Mouse (Mus musculus) yolk sac, embryonic 10.5 days (tissue): ENCODE measurements around the gene Srrd.

Experiments
- DNase-seq: peaks from one replicate; pipeline ENCODE4 v3.0.0-alpha.2; 2017; ENCODE audit warnings: low spot score

Srrd gene

DNA sequence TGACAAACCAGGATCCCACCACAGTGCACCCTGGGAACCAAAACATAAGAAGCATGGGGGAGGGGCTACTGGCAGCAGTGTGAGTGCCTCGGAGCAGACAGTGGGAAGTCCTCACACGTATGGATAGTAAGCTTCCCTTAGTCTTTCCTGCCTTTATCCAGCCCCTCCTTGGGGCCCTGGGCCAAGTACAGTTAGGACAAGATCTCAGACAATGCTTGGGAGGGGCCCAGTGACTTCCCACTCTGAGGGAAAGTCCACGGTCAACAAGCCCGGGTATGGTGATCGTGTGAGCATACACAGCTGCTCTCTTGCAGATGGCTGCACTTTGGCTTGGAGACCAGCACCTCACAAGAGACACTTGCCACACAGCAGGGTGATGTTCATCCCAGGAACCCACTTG lies 25.5 kb downstream of the Srrd start:
- DNase-seq: no peak

DNA sequence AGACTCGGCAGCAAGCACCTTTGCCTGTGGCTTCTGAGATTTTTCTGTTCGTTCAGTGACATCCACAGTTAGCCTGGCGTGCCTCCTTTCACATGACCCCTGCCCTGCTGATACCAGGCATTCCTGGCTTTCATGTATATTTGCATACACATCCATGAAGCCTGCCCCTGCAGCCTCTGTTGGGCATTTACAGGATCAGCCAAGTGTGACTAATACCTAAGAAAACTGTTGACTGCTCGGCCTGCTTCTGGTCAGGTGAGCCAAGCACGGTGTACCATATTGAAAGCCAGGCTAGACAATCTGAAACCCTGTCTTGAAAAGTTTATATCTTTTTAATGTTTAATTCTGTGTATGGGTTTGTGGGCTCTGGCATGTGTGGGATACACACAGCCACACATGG lies 26.4 kb downstream of the Srrd start:
- no peak for DNase-seq

DNA sequence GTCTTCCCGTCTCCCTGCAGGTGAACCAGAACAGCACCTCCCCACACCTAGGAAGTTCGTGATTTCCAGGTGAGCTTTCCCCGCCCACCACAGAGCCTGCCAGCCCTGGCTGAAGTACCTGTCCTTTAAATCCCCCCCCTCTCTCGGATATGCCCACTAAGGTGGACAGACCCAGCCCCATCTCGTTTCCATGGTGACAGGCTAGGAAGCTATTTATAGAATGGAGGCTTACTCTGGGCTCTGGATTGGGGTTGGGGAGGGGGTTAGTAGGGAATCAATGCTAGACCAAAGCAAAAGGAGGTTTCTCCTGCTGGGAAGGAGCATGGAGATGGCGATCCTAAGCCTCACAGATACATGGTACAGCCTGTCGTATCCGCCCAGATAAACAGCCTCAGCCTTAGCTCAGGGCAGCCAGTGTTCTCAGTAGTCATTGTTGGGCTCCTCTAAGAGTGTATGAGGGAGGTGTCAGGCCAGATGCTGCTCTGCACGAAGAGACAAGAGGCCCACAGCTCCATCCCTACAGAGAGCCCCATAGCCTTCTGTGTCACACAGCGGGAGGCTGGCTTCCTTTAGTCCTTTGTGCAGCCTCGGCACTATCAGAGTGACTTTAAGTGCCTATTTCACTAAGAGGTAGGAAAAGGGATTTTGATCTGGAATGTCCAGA lies 29.5 kb downstream of the Srrd start:
- no peak for DNase-seq

DNA sequence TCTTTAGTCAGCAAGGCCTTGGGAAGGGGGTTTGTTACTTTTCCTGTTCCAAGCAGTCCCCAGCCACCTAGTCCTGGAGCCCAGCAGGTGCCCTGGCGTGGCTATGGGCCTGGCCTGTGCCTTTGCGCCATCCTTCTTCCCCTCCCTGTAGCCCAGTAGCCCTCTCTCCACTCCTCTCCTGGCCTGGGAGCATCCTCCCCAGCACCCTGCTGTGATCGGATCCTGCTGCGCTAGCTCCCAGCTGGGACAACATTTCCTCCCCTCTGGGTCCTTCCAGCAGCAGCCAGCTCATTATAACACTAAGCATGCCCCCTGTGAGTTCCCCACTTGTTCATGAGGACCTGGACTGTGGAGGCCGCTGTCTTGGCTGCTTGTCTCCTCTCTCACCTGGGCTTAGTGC lies 37.0 kb downstream of the Srrd start:
- no peak for DNase-seq

DNA sequence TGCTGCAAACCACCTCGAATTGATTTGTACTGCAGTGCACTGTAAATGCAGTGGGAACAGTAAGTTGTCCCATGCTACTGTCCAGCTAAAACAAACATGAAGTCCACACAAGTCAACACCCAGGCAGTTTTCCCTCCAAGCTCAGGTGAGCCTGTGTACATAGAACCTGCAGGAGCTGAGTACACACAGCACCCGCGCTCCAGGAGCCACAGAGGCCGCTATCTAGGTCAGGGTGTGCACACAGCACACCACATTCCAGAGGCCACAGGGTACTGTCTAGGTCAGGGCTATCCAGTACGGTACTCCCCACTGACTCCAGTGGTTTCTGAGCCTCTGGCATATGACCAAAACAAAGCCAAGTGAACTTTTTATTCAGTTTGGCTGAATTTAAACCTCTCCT lies 40.5 kb downstream of the Srrd start:
- peak; percentile 82 for DNase-seq

DNA sequence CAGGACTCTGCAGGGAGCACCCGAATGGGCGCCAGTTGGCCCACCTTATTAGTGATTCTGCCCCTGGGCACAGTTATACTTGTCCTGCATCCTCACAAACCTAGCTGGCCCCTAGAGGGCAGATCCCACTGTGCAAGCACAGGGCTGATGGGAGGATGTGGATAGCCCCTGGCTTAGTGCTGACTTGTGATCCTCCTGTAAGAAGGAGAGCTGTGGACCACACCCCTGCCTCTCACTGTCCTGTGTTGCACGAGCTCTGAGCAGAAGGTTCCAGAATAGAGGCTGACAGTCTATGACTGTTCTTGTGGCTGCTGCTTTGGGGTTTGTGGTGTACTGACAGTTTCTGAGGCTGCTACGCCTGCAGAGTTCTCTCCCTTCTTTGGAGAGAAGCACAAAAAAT lies 41.1 kb downstream of the Srrd start:
- DNase-seq: no peak

DNA sequence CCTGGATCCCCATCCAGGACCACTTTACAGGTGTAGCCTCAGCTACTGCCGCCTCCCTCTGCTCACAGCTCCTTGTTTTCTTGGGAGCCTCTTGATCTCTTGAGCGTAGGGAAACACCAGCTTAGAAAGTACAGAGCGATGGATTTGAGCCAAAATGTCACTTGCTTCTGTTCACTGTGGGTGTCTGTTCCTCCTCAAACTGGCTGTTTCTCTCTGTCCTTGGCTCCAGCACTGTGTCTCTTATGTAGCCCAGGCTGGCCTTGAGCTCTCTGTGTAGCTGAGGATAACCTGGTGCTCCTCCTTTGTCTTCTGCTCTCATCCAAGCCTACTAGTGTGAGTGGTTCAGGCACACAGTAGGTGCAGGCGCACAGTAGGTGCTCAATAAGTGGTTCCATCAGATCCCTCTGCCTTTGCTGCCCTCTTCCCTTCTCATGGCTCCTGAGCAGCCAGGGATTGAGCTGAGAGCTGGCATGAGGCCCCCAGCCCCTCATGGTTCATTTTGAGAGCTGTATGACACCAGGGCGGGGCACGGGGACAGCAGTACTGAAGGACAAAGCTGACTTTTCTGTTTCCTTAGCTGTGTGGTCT lies 42.0 kb downstream of the Srrd start:
- DNase-seq: no peak

DNA sequence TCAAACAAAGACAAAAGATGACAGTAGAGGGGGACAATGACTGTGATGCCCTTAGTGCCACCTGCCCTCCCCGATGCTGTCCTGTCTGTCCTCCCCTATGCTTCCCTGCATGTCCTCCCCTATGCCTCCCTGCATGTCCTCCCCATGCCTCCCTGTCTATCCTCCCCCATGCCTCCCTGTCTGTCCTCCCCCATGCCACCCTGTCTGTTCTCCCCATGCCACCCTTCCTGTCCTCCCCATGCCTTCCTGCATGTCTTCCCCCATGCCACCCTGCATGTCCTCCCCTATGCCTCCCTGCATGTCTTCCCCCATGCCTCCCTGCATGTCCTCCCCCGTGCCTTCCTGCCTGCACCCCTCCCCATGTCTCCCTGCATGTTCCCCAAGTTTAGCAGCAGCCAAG lies 42.7 kb downstream of the Srrd start:
- DNase-seq: no peak

DNA sequence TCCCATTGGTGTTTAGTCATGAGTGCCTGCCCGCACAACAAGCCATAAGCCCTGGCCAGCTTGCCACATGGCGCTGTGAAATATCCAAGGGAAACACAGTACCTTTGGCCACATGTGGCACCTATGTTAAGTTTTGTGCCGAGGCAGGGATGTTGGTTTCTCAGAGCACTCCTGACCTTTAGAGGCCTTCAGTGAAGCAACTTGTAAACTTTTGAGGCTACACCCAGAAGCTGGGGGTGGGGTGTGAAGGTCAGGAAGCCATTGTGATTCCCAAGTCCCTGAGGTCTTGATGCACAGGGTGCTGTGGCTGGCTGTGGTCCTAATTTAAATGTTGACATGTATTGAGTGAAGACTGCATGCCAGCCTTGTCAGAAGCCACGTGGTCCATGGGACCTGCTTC lies 43.4 kb downstream of the Srrd start:
- DNase-seq: no peak

DNA sequence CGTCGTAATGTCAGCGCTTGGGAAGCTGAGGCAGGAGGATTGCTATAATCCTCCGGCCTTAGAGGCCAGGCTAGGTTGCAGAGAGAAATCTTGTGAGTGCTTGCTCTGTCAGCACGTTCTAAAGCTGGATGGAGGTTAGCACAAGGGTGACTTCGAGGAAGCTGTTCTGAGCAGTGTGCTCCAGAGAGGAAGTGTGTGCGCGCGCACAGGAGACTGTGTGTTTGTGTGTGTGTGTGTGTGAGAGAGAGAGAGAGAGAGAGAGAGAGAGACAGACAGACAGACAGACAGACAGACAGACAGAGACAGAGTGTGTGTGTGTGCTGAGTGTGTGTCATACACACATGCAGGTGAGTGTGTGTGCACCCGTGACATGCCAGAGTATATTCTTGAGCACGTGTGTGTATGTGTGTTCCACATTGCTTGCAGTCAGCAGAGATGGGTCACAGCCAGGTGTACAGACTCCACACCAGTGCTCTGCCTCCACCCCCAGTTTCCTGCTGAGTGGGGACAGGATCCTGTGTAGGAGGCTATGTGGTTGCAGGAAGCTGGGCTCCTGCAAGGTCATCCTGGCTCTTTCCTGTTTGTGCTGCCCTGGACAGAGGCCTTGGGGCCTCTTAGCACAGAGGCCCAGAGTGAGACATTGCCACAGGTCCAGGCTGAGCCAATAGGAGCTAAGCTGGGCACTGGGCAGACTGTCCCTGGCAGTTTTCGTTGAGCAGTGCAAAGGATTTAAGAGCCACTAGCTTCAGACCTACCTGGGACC lies 44.4 kb downstream of the Srrd start:
- DNase-seq: no peak

DNA sequence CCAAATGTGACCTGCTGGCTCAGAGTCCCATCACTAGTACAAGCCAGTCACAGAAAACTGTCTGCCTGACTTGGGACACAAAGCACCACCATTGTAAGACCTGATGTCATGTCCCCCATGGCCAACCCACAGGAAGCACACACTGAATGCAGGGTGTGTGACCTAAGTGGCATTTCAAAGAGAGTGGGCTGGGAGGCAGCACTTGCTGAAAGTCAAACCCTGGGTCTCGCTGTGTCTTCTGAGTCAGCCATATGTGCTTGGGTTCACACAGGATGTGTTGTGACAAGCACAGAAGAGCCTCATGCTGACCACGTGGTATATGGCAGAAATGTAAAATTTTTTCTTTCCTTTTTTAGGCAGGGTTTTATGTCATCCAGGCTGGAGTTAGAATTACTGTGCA lies 45.6 kb downstream of the Srrd start:
- DNase-seq: no peak

DNA sequence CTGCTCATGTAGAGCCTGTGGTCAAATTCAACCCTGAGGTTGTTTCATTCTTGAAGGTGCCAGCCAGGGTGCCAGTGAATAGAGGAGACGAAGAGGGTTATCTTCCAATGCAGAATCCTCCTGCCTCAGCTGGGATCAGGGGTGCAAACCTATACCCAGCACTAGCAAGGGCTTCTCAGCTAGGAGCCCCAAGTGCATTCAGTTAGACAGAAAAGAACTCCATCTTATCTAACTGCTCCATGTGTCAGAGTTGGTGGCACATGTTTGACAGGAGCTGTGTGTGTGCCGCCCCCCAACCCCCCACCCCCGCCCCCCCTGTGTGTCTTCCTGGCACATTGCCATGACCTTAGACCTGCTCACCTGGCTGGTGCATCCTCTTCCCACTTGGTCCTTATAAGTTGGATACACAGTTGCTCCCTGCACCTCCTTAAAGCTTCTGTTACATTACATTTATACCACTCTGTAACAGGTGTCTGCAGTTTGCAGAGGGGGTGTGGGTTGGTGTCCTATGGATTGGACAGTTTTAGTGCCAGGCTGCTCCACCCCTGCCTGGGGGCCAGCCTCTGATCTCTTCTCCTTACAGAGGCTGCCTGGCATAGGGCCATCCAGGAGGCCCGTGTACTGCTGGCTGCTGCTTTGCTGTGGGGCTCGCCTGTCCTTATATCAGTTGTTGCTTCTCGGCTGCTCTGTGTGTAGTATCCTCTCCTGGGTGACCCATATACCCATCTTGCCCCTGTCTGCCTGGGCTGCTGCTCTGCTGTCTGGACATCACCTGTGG lies 46.2 kb downstream of the Srrd start:
- no peak for DNase-seq

DNA sequence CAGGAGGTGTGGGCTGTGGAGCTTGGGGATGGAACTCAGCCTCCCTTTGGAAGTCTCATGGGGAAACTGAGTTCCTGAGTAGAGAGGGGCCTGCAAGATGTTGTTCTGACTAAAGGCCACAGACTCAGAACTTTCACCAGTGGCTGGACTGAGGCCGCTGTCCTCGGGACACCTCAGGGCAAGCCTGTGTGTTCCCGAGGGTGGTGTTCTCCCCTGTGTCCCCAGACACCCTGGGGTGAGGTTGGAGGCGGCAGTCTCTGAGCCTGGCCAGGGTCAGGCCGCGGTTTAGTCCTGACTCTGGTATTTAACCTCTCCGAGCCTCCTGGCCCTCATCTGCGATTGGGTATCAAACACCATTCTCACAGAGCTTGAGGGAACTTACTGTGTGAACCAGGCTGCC lies 47.3 kb downstream of the Srrd start:
- DNase-seq: no peak

DNA sequence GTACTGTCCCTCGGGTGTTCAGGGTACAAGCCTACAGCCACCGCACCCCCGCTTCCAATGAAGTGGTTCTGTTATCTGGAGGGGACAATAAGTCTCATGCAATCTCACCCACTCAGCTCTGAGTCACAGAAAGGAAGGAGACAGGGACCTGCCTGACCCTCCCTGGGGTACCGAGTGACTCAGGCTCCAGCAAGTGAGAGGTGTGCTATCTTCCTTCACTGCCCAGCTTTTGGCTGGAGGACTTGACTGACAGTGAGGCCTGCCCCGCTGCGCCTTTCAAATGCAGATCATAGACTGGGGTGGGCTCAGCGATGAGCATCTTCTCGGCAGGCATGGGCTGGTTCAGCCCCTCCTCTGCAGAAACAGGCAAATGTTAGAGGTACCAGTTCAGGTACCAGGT lies 47.7 kb downstream of the Srrd start:
- no peak for DNase-seq

DNA sequence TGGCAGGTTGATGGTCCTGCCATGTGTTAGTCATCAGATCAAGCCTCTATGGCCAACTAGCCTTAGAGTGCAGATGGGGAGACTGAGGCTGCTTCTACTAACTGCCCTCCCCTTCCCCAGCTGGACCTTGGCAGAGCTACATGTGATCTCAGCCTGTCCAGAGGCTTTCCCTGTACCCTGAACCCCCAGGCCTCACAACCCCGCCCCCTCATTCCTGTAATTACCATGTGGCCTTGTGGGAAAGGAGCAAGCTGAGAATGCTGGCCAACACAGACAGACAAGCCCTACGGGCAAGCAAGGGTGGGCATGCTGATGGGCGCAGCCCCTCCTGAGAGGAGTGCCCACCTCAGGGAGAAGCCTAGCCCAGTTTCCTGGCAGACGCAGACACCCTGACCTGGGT lies 48.1 kb downstream of the Srrd start:
- DNase-seq: no peak

DNA sequence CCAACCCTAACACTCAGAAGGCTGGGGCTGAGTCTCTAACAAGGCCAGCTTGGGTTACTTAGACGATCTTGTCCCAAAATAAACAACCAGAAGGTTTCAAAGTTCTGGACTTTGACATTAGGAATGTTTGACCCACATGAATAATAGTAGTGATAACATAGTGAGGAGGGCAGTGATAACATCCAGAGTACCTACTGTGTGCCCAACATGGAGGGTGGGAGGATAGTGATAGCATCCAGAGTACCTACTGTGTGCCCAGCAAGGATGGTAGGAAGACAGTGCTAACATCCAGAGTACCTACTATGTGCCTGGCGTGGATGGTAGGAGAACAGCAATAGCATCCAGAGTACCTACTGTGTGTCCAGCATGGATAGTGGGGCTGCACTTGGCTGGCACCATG lies 49.0 kb downstream of the Srrd start:
- no peak for DNase-seq

DNA sequence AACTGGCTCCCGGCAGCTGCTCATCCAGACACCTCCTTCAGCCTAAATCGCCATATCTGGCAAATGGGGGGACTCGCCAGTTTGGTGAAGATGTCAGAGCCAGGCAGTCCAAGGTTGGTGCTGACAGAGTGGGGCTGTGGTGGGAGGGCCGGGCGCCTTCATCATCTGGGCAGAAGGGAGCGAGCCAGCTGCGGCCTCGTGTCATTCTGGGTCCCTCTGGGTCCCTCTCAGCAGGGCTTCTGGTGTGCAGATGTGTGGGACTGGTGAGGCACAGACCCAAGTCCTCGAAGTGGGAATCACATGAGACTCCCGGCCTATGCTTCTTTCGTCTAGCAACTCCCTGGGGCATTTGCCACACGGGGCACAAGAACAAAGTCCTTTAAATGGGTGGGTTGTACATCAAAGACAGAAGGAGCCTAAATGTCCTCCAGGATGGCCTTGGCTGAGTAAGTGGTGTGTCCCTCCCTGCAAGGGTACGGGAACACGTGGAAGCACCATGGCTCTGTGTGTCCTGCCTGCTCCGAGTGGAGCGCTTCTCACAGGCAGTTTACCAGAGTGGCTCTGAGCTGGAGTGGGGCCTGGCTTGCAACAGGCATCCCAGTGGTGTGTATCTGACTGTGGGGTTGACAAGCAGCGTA lies 50.4 kb downstream of the Srrd start:
- DNase-seq: no peak

DNA sequence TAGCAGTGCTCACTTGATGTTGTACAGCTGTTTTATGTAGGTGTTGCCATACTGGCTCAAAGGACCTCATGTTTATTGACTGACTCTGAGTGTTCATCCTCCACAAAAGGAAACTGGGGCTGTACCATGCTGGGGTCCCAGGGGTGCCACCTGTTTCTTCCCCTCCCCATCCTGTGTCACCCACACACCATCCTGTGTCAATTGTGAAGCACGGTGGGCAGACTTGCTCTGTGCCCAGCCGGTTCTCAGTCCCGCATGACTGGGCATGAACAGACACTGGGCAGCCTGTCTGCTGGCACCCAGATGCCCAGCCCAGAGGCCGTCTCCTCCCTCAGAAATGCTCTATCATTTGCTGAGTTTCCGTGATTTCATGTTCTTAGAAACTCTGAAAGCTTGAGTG lies 51.0 kb downstream of the Srrd start:
- no peak for DNase-seq

DNA sequence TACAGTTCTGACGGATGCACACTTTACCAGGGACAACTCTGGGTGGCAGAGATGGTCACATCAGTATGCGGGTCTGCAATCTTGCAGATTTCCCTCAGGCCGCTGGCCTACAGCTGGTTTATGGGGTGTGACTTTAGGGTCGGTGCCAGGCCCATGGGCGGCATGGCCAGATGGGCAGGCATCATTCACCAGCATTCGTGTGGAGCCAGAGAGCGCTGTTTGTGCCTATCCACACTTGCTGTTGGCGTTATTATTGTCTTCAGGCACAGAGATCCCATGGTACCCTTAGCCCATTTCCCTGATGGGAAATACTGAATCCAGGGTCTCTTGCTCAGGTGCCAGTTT lies 52.3 kb downstream of the Srrd start:
- DNase-seq: no peak

DNA sequence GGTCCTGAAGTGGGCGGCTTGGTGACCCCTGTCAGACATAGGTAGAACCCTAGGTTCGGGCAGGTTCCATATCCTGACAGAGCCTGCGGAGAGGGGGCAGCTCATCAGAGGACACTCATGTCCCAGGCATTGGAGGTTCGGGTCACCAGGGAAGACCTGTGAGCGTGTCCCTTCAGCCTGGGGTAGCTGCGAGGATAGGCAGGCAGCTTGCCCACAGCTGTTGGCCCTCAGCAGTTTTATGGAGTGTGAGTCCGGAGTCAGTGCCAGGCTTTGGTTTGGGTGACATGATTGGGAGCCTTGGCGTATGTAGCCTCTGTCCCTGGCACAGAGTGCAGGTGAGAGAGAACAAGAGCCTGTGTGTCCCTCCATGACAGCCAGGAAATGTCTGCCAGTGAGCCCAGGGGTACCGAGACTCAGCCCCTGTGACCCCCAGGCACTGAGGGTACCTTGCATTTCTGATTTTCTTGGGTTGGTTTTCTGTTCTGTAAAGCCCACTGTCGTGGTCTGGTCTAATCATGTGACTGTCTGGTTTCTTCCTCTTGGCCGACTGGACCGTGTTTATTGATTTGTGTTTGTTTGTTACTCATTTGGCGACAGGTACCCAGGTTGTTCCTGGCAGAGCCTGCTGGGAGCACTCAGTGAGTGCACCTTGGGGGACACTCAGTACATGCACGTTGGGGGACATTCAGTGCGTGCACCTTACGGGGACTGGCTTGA lies 52.9 kb downstream of the Srrd start:
- DNase-seq: no peak

DNA sequence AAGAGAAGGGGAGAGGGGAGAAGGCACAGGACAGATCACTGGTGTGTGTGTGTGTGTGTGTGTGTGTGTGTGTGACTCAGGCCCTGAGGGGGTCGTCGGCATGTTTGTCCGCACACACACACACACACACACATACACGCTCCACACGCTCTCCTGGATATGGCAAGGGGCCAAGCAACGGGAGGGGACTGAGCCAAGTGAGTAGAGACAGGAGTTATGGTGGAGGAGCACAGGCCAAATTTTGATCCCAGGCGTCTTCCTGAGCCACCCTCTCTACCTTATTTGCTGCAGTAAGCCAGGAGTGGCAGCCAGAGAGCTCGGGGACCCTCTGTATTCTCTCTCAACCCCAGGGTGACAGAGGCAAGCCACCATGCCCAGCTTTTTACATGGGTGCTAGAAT lies 53.6 kb downstream of the Srrd start:
- DNase-seq: no peak
